Comparison of ENCODE assay signal across 8 mouse cellular contexts in genomic region chr16:10541598-10541930, GRCm38 (mm10). TPM values are rescaled to one million over a fixed set of nuclear protein-coding genes. Genes with fewer than 3 reads are reported as not detected.
DNase-seq lines count a peak whose midpoint lies in the region; ATAC-seq and TF ChIP-seq lines count a peak whose summit lies in the region.

No protein-coding gene starts in this region.

- DNase-seq in left cerebral cortex, adult 2 months (ENCODE audit: extremely low spot score in 1 of 2, low spot score in 2 of 2) = peak in 1 of 2 experiments; percentile 24
- DNase-seq in left cerebral cortex, postnatal 10 days (ENCODE audit: extremely low spot score in 1 of 2, low spot score in 2 of 2) = no peak
- DNase-seq in embryo, embryonic 10.5 days (ENCODE audit: low spot score) = peak; percentile 11
- DNase-seq in heart, postnatal 14 days = peak; percentile 14 to 27
- peak; percentile 29 for DNase-seq in limb, embryonic 11.5 days (ENCODE audit: low spot score)
- DNase-seq in midbrain, postnatal 0 days (ENCODE audit: low spot score) = peak; percentile 21
- no peak for DNase-seq in right cerebral cortex, postnatal 4 days

- peak overlapping the region; percentile 94 for H3K27ac ChIP-seq in left cerebral cortex, adult 2 months
- no peak overlapping the region for H3K27ac ChIP-seq in limb, embryonic 11.5 days (replicated peaks; ENCODE audit: low read depth, low read length)
- H3K27ac ChIP-seq in midbrain, postnatal 0 days (ENCODE audit: low read depth, low read length) = peak overlapping the region; percentile 78; the same call in 1 of the 2 replicates

- no peak for ATAC-seq in limb, embryonic 11.5 days (ENCODE audit: insufficient number of reproducible peaks, low FRiP score, low TSS enrichment, low read depth)
- ATAC-seq in midbrain, postnatal 0 days (ENCODE audit: low FRiP score) = no peak
- ATAC-seq in frontal cortex, adult (ENCODE audit: low TSS enrichment) = no peak

- no peaks in the 10 kb centered on the region for H3K27me3 ChIP-seq in limb, embryonic 11.5 days (ENCODE audit: control insufficient read depth, insufficient read depth, low read length)
- no peaks in the 10 kb centered on the region for H3K27me3 ChIP-seq in midbrain, postnatal 0 days (ENCODE audit: insufficient read depth, low read length)

- H3K36me3 ChIP-seq in limb, embryonic 11.5 days (ENCODE audit: control insufficient read depth, insufficient read depth, low read length) = no peaks in the 10 kb centered on the region
- H3K36me3 ChIP-seq in midbrain, postnatal 0 days (ENCODE audit: insufficient read depth, low read length) = no peaks in the 10 kb centered on the region

- no peaks in the 10 kb centered on the region for H3K9me3 ChIP-seq in limb, embryonic 11.5 days (ENCODE audit: control insufficient read depth, low read length)
- no peaks in the 10 kb centered on the region for H3K9me3 ChIP-seq in midbrain, postnatal 0 days (ENCODE audit: low read length)

- 31% methylated on average over 7 of the region's 7 CpGs for WGBS in limb, embryonic 11.5 days
- 26% methylated on average over 7 of the region's 7 CpGs for WGBS in midbrain, postnatal 0 days

- peaks cover 27% of the 10 kb centered on the region for H3K4me1 ChIP-seq in limb, embryonic 11.5 days (ENCODE audit: control insufficient read depth, insufficient read depth, low read length)
- peaks cover 34% of the 10 kb centered on the region for H3K4me1 ChIP-seq in midbrain, postnatal 0 days (ENCODE audit: insufficient read depth, low read length)

- H3K4me2 ChIP-seq in limb, embryonic 11.5 days (ENCODE audit: low read depth, severe bottlenecking) = peak overlapping the region; percentile 94
- peak overlapping the region; percentile 66 for H3K4me2 ChIP-seq in midbrain, postnatal 0 days (ENCODE audit: low read depth, low read length, poor library complexity, severe bottlenecking)

- TF ChIP-seq CTCF in left cerebral cortex, adult 2 months (IDR thresholded peaks at IDR 0.05) = no peak
- no peak for TF ChIP-seq CTCF in midbrain, postnatal 0 days (IDR thresholded peaks at IDR 0.05)

- H3K4me3 ChIP-seq in left cerebral cortex, adult 2 months = peak overlapping the region; percentile 78
- peak overlapping the region; percentile 71 for H3K4me3 ChIP-seq in limb, embryonic 11.5 days (ENCODE audit: low read depth, low read length)
- peak overlapping the region; percentile 93 for H3K4me3 ChIP-seq in midbrain, postnatal 0 days (ENCODE audit: low read depth, low read length)

- intact Hi-C loops in left cerebral cortex, adult 2 months (cut with DNase I) = no loop called here
- intact Hi-C loops in left cerebral cortex, postnatal 10 days (cut with DNase I) = no loop called here
- intact Hi-C loops in heart, postnatal 14 days (cut with DNase I) = no loop called here

- peak overlapping the region; percentile 90; the same call in 1 of the 2 replicates for H3K9ac ChIP-seq in limb, embryonic 11.5 days (ENCODE audit: low read length)
- H3K9ac ChIP-seq in midbrain, postnatal 0 days (replicated peaks; ENCODE audit: low read length, poor library complexity, severe bottlenecking) = peak overlapping the region; percentile 94

RNA-seq across cellular contexts. Expression of gene Dexi, which starts 1.3 kb away (rescaled TPM):
- total RNA-seq in left cerebral cortex, adult 2 months (2021) = 10 to 100 TPM; 68.7 to 72.3 TPM
- total RNA-seq in left cerebral cortex, postnatal 10 days (2021) = 10 to 100 TPM; 27.5 to 30.2 TPM
- 10 to 100 TPM; 29.4 to 32.5 TPM for total RNA-seq in heart, postnatal 14 days (2021)
- 30.6 and 31.6 TPM in 2 replicates for polyA plus RNA-seq in limb, embryonic 11.5 days (2014; fragmentation: Nextera tagmentation; extraction: Ambion mirVana)
- total RNA-seq in midbrain, postnatal 0 days (2014; rRNA removed) = 24.6 and 38.0 TPM in 2 replicates
- polyA plus RNA-seq in midbrain, postnatal 0 days (2015; fragmentation: Nextera tagmentation; extraction: Ambion mirVana) = 16.7 and 18.2 TPM in 2 replicates

RNA-seq across cellular contexts. Expression of gene Clec16a, which starts 3.6 kb away (rescaled TPM):
- total RNA-seq in left cerebral cortex, adult 2 months (2021) = 100 to 1,000 TPM; 105 to 106 TPM
- total RNA-seq in left cerebral cortex, postnatal 10 days (2021) = 10 to 100 TPM; 69.3 to 71.5 TPM
- 10 to 100 TPM; 46.0 to 50.7 TPM for total RNA-seq in heart, postnatal 14 days (2021)
- polyA plus RNA-seq in limb, embryonic 11.5 days (2014; fragmentation: Nextera tagmentation; extraction: Ambion mirVana) = 32.3 and 35.2 TPM in 2 replicates
- 63.8 and 65.8 TPM in 2 replicates for total RNA-seq in midbrain, postnatal 0 days (2014; rRNA removed)
- polyA plus RNA-seq in midbrain, postnatal 0 days (2015; fragmentation: Nextera tagmentation; extraction: Ambion mirVana) = 58.5 and 69.5 TPM in 2 replicates

Comparison
In these comparisons a context has a peak if more than half of its experiments do, and no peak if none do; other contexts are left out.
1. DNase-seq: peak in embryo, embryonic 10.5 days (single experiment), heart, postnatal 14 days (2 of 2), limb, embryonic 11.5 days (single experiment) and midbrain, postnatal 0 days (single experiment); none in left cerebral cortex, postnatal 10 days (0 of 2) and right cerebral cortex, postnatal 4 days (single experiment).
2. Peak in every context shown above with its lines, with median percentiles within 50 percentile points of each other: H3K4me3 ChIP-seq.